8 mouse cellular contexts compared by ENCODE assay signal in the genomic region with DNA sequence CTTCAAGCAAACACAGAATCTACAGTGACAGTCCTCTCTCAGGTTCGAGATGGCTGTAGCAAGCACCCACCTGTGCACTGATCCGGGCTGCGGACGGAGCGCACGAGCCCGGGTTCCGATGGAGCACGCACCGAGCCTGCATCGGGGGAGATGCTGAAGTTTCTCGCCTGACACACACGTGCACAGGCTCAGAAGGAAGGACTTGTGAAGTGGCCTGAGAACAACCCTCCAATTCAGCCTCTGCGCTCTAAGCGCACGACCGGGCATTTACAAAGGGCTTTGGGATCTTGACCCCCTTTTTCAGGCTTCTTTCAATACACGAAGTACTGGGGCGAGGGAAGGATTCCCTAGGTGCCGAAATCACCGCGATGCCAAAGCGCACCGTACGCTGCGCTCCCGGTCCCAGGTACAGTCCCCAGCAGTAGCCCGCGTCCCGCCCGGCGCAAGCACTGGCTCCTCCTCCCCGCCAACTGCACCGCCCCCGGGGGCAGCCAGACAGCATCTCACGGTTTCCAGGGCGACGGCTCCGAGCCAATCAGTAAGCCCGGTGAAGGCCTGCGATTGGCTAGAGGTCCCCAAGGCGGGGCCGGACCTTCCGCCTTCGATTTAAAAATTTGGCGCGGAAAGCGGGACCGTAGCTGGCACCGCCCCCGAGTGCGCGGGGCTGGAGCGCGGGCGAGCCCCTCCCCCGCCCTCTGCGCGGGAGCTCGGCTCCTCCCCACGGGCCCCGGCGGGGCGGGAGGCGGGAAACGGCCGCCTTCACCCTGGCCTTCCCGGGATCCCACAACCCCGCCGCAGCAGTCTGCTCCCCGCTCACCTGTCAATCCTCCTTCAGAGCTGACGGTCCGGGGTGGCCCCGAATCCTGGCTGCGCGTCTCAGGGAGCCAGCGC. TPM values are rescaled to one million over a fixed set of nuclear protein-coding genes. Genes with fewer than 3 reads are reported as not detected.
DNase-seq lines count a peak whose midpoint lies in the region; ATAC-seq lines count a peak whose summit lies in the region.

No protein-coding gene starts in this region.

- under 1% methylated on average over 77 of the region's 77 CpGs for WGBS in heart, embryonic 13.5 days
- WGBS in liver, embryonic 12.5 days (ENCODE audit: insufficient replicate concordance): under 1% methylated on average over 77 of the region's 77 CpGs
- under 1% methylated on average over 77 of the region's 77 CpGs for whole genome bisulfite sequencing in stomach, embryonic 15.5 days

- H3K27ac ChIP-seq in brown adipose tissue, adult 24 weeks (replicated peaks; ENCODE audit: low read depth, low read length): no peak overlapping the region
- H3K27ac ChIP-seq in heart, embryonic 13.5 days (replicated peaks): peak overlapping the region; percentile 90
- H3K27ac ChIP-seq in liver, embryonic 12.5 days: peak overlapping the region; percentile 96
- peak overlapping the region; percentile 92 for H3K27ac ChIP-seq in stomach, embryonic 15.5 days

- no peaks in the 10 kb centered on the region for H3K9me3 ChIP-seq in heart, embryonic 13.5 days
- no peaks in the 10 kb centered on the region for H3K9me3 ChIP-seq in liver, embryonic 12.5 days (replicated peaks)
- H3K9me3 ChIP-seq in stomach, embryonic 15.5 days: no peaks in the 10 kb centered on the region

- peak; percentile 98 for ATAC-seq in heart, embryonic 13.5 days (ENCODE audit: extremely low read depth, insufficient number of reproducible peaks, low FRiP score, low TSS enrichment)
- ATAC-seq in liver, embryonic 12.5 days: peak; percentile 93
- ATAC-seq in stomach, embryonic 15.5 days (ENCODE audit: insufficient read depth, low FRiP score, low read depth): peak; percentile 98

- peak; percentile 97 for DNase-seq in CD4-positive, CD25-positive, alpha-beta regulatory T cell, adult 2 months (ENCODE audit: low read depth, low spot score)
- DNase-seq in fat pad, adult 2 months (ENCODE audit: extremely low read depth, low read depth, low spot score): peak; percentile 55
- peak; percentile 98 for DNase-seq in kidney, postnatal 10 days
- DNase-seq in natural killer cell, adult 2 months (ENCODE audit: low spot score in 2 of 2): peak; percentile 94 to 96

- peak overlapping the region; percentile 95 for H3K4me2 ChIP-seq in heart, embryonic 13.5 days
- H3K4me2 ChIP-seq in liver, embryonic 12.5 days: peak overlapping the region; percentile 93
- H3K4me2 ChIP-seq in stomach, embryonic 15.5 days: peak overlapping the region; percentile 92

- H3K4me1 ChIP-seq in brown adipose tissue, adult 24 weeks (ENCODE audit: control insufficient read depth, insufficient read depth, insufficient read length, low read length): peaks cover 3% of the 10 kb centered on the region; the same call in 1 of the 2 replicates
- H3K4me1 ChIP-seq in heart, embryonic 13.5 days: peaks cover 26% of the 10 kb centered on the region
- peaks cover 52% of the 10 kb centered on the region for H3K4me1 ChIP-seq in liver, embryonic 12.5 days
- peaks cover 21% of the 10 kb centered on the region for H3K4me1 ChIP-seq in stomach, embryonic 15.5 days

- no peaks in the 10 kb centered on the region for H3K27me3 ChIP-seq in heart, embryonic 13.5 days (replicated peaks)
- peaks cover 25% of the 10 kb centered on the region for H3K27me3 ChIP-seq in liver, embryonic 12.5 days (replicated peaks)
- no peaks in the 10 kb centered on the region for H3K27me3 ChIP-seq in stomach, embryonic 15.5 days (replicated peaks)

- peak overlapping the region; percentile 66 for H3K4me3 ChIP-seq in brown adipose tissue, adult 24 weeks (ENCODE audit: insufficient read depth, low read depth, low read length)
- peak overlapping the region; percentile 88 for H3K4me3 ChIP-seq in heart, embryonic 13.5 days
- peak overlapping the region; percentile 84 for H3K4me3 ChIP-seq in liver, embryonic 12.5 days
- H3K4me3 ChIP-seq in stomach, embryonic 15.5 days (replicated peaks): peak overlapping the region; percentile 76

- peaks cover 29% of the 10 kb centered on the region for H3K36me3 ChIP-seq in heart, embryonic 13.5 days
- H3K36me3 ChIP-seq in liver, embryonic 12.5 days: peaks cover 38% of the 10 kb centered on the region
- peaks cover 2% of the 10 kb centered on the region for H3K36me3 ChIP-seq in stomach, embryonic 15.5 days

- H3K9ac ChIP-seq in heart, embryonic 13.5 days: peak overlapping the region; percentile 95
- peak overlapping the region; percentile 100 for H3K9ac ChIP-seq in liver, embryonic 12.5 days
- peak overlapping the region; percentile 89 for H3K9ac ChIP-seq in stomach, embryonic 15.5 days

RNA-seq across cellular contexts. Expression of a gene that starts 0.6 kb away (rescaled TPM):
- not detected in 2 replicates for polyA plus RNA-seq in brown adipose tissue, adult 24 weeks (2012; ENCODE audit: insufficient read depth, insufficient read length, missing spikeins)
- polyA plus RNA-seq in heart, embryonic 13.5 days (2015; fragmentation: Nextera tagmentation; extraction: Ambion mirVana): 18.6 and 19.9 TPM in 2 replicates
- polyA plus RNA-seq in liver, embryonic 12.5 days (2016; fragmentation: Nextera tagmentation; extraction: Ambion mirVana): 34.5 and 38.7 TPM in 2 replicates
- 22.6 and 24.7 TPM in 2 replicates for polyA plus RNA-seq in stomach, embryonic 15.5 days (2015; fragmentation: Nextera tagmentation; extraction: Ambion mirVana)

RNA-seq across cellular contexts. Expression of a gene that starts 27.7 kb away (rescaled TPM):
- polyA plus RNA-seq in brown adipose tissue, adult 24 weeks (2012; ENCODE audit: insufficient read depth, insufficient read length, missing spikeins): 10.1 and 14.2 TPM in 2 replicates
- polyA plus RNA-seq in heart, embryonic 13.5 days (2015; fragmentation: Nextera tagmentation; extraction: Ambion mirVana): 25.3 and 26.1 TPM in 2 replicates
- polyA plus RNA-seq in liver, embryonic 12.5 days (2016; fragmentation: Nextera tagmentation; extraction: Ambion mirVana): 2.6 and 2.8 TPM in 2 replicates
- polyA plus RNA-seq in stomach, embryonic 15.5 days (2015; fragmentation: Nextera tagmentation; extraction: Ambion mirVana): 20.4 and 22.4 TPM in 2 replicates

RNA-seq across cellular contexts. Expression of a gene that starts 33.0 kb away (rescaled TPM):
- polyA plus RNA-seq in brown adipose tissue, adult 24 weeks (2012; ENCODE audit: insufficient read depth, insufficient read length, missing spikeins): 9.8 and 11.2 TPM in 2 replicates
- polyA plus RNA-seq in heart, embryonic 13.5 days (2015; fragmentation: Nextera tagmentation; extraction: Ambion mirVana): 1,256 and 1,437 TPM in 2 replicates
- 0.27 and 0.86 TPM in 2 replicates for polyA plus RNA-seq in liver, embryonic 12.5 days (2016; fragmentation: Nextera tagmentation; extraction: Ambion mirVana)
- 1.6 and 3.0 TPM in 2 replicates for polyA plus RNA-seq in stomach, embryonic 15.5 days (2015; fragmentation: Nextera tagmentation; extraction: Ambion mirVana)

Comparison
In these comparisons a context has a peak if more than half of its experiments do, and no peak if none do; other contexts are left out.
1. RNA of a gene that starts 0.6 kb away (polyA plus RNA-seq): 34.5 to 38.7 TPM in liver, embryonic 12.5 days, 22.6 to 24.7 TPM in stomach, embryonic 15.5 days and 18.6 to 19.9 TPM in heart, embryonic 13.5 days; not detected in brown adipose tissue, adult 24 weeks; every median in the first group is over 10 times any median in the second.
2. RNA of a gene that starts 33.0 kb away (polyA plus RNA-seq): 1,256 to 1,437 TPM in heart, embryonic 13.5 days; 9.8 to 11.2 TPM in brown adipose tissue, adult 24 weeks, 1.6 to 3.0 TPM in stomach, embryonic 15.5 days and 0.27 to 0.86 TPM in liver, embryonic 12.5 days; every median in the first group is over 100 times any median in the second.
3. Peak in every context shown above with its lines, with median percentiles within 50 percentile points of each other: DNase-seq, H3K4me3 ChIP-seq, ATAC-seq, H3K4me2 ChIP-seq and H3K9ac ChIP-seq.